Mouse (Mus musculus): ENCODE measurements around the gene Rabgap1l.

- no peak for TF ChIP-seq CTCF (IDR thresholded peaks at IDR 0.05; ENCODE audit: control insufficient read depth, insufficient read depth, insufficient replicate concordance, low read depth, low read length)
- TF ChIP-seq POLR2A (IDR thresholded peaks at IDR 0.05; ENCODE audit: control insufficient read depth, low read depth, low read length), result no peak
Observed at GRCm38 (mm10) chr1:160298893-160299292, 494.1 kb downstream of the Rabgap1l start.
